15 mouse cellular contexts compared by ENCODE assay signal in the genomic region with DNA sequence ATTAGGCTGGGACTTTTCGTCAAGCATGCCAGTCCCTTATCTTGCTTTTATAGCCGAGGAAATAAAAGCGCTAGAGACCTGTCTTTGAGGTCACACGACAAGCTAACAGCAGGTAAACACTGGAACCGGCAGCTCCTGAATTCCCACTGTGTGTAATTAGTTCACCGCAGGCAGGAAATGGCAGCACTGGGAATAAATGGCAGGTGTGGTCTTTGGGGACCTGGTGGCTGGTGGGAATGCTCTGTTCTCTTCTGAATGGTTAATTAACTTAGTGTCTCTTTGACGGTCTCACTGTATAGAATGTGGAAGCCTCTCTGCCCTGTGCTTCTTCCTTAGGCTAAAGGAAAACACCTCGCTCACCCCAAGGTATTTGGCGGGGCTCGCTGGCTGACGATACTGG. TPM values are rescaled to one million over a fixed set of nuclear protein-coding genes. Genes with fewer than 3 reads are reported as not detected.
A peak's percentile ranks its signal among the peaks of the same experiment; 100 is the strongest.
DNase-seq lines count a peak whose midpoint lies in the region; ATAC-seq and TF ChIP-seq lines count a peak whose summit lies in the region.
"Had no signal": no experiment of that assay in that cellular context is flagged by ENCODE, and none has a peak within 500 bp of the region (broad histone marks: within the 10 kb centered on the region; RNA-seq: fewer than 3 reads in every experiment).

No protein-coding gene starts in this region.

- no peaks in the 10 kb centered on the region for H3K9me3 ChIP-seq in heart, embryonic 13.5 days
- H3K9me3 ChIP-seq in lung, postnatal 0 days (ENCODE audit: low read length): no peaks in the 10 kb centered on the region
- H3K9me3 ChIP-seq in intestine, postnatal 0 days (ENCODE audit: control insufficient read depth): no peaks in the 10 kb centered on the region
- H3K9me3 ChIP-seq in stomach, embryonic 15.5 days: no peaks in the 10 kb centered on the region
- H3K9me3 ChIP-seq: forebrain, embryonic 15.5 days; hindbrain, embryonic 12.5 days; midbrain, embryonic 13.5 days had no signal

- 0 out of 2 replicates have a peak overlapping the region, but pooled peaks have one; percentile 5 for H3K4me2 ChIP-seq in heart, embryonic 13.5 days
- H3K4me2 ChIP-seq in lung, postnatal 0 days (replicated peaks; ENCODE audit: low read depth, low read length): peak overlapping the region; percentile 20
- peak overlapping the region; percentile 46 for H3K4me2 ChIP-seq in intestine, postnatal 0 days (replicated peaks; ENCODE audit: low read depth)
- H3K4me2 ChIP-seq in stomach, embryonic 15.5 days: peak overlapping the region; percentile 42
- H3K4me2 ChIP-seq: forebrain, embryonic 15.5 days; hindbrain, embryonic 12.5 days; liver, embryonic 11.5 days; midbrain, embryonic 13.5 days had no signal

- no peak for DNase-seq in heart, postnatal 10 days
- peak; percentile 66 for DNase-seq in lung, postnatal 0 days (ENCODE audit: low spot score)
- DNase-seq in lung, postnatal 10 days: no peak
- DNase-seq in Muller cell, postnatal 12 days (ENCODE audit: inconsistent ontology term): no peak
- DNase-seq in layer of hippocampus, postnatal 25 days (ENCODE audit: extremely low spot score in 1 of 2, low spot score in 1 of 2): no peak
- DNase-seq: gastrocnemius, postnatal 36 days; right cerebral cortex, postnatal 4 days; thymus, adult 2 months had no signal

- no peak for TF ChIP-seq EP300 in lung, postnatal 0 days (IDR thresholded peaks at IDR 0.05)

- TF ChIP-seq CTCF in lung, postnatal 0 days (IDR thresholded peaks at IDR 0.05): no peak
- TF ChIP-seq CTCF in intestine, postnatal 0 days (IDR thresholded peaks at IDR 0.05; ENCODE audit: low read depth): no peak

- intact Hi-C loops in heart, postnatal 10 days (cut with DNase I): no loop called here

- H3K27me3 ChIP-seq in heart, embryonic 13.5 days (replicated peaks): no peaks in the 10 kb centered on the region; the same call in 1 of the 2 replicates
- H3K27me3 ChIP-seq in lung, postnatal 0 days (replicated peaks; ENCODE audit: insufficient read depth, low read length): no peaks in the 10 kb centered on the region
- no peaks in the 10 kb centered on the region for H3K27me3 ChIP-seq in intestine, postnatal 0 days (replicated peaks; ENCODE audit: control insufficient read depth, insufficient read depth, low read length)
- no peaks in the 10 kb centered on the region for H3K27me3 ChIP-seq in stomach, embryonic 15.5 days (replicated peaks)
- H3K27me3 ChIP-seq: forebrain, embryonic 15.5 days had no signal

- no peaks in the 10 kb centered on the region for H3K36me3 ChIP-seq in heart, embryonic 13.5 days
- H3K36me3 ChIP-seq in lung, postnatal 0 days (ENCODE audit: insufficient read depth, low read length): no peaks in the 10 kb centered on the region
- no peaks in the 10 kb centered on the region for H3K36me3 ChIP-seq in intestine, postnatal 0 days (ENCODE audit: control insufficient read depth, insufficient read depth)
- H3K36me3 ChIP-seq in stomach, embryonic 15.5 days: no peaks in the 10 kb centered on the region
- H3K36me3 ChIP-seq: forebrain, embryonic 15.5 days; hindbrain, embryonic 12.5 days; midbrain, embryonic 13.5 days had no signal

- H3K9ac ChIP-seq in heart, embryonic 13.5 days: no peak overlapping the region
- H3K9ac ChIP-seq in lung, postnatal 0 days (replicated peaks; ENCODE audit: low read depth): no peak overlapping the region
- H3K9ac ChIP-seq in intestine, postnatal 0 days (ENCODE audit: low read depth, low read length): no peak overlapping the region
- H3K9ac ChIP-seq in stomach, embryonic 15.5 days: no peak overlapping the region
- H3K9ac ChIP-seq: forebrain, embryonic 15.5 days; hindbrain, embryonic 12.5 days; midbrain, embryonic 13.5 days had no signal

- H3K27ac ChIP-seq in heart, embryonic 13.5 days (replicated peaks): no peak overlapping the region
- H3K27ac ChIP-seq in lung, postnatal 0 days (ENCODE audit: low read length): peak overlapping the region; percentile 74
- H3K27ac ChIP-seq in intestine, postnatal 0 days (ENCODE audit: low read depth, low read length): peak overlapping the region; percentile 11; the same call in 1 of the 2 replicates
- peak overlapping the region; percentile 86 for H3K27ac ChIP-seq in stomach, embryonic 15.5 days
- H3K27ac ChIP-seq: forebrain, embryonic 15.5 days; hindbrain, embryonic 12.5 days; midbrain, embryonic 13.5 days had no signal

- no peak for ATAC-seq in heart, embryonic 13.5 days (ENCODE audit: extremely low read depth, insufficient number of reproducible peaks, low FRiP score, low TSS enrichment)
- ATAC-seq in lung, postnatal 0 days: peak; percentile 37
- ATAC-seq in intestine, postnatal 0 days: peak; percentile 43
- ATAC-seq in stomach, embryonic 15.5 days (ENCODE audit: insufficient read depth, low FRiP score, low read depth): peak; percentile 44; the same call in 1 of the 2 replicates
- ATAC-seq: forebrain, embryonic 15.5 days; midbrain, embryonic 13.5 days had no signal

- WGBS in heart, embryonic 13.5 days: 30% methylated on average over 11 of the region's 11 CpGs
- WGBS in lung, postnatal 0 days: 19% methylated on average over 11 of the region's 11 CpGs
- 22% methylated on average over 11 of the region's 11 CpGs for WGBS in intestine, postnatal 0 days
- WGBS in stomach, embryonic 15.5 days: 26% methylated on average over 11 of the region's 11 CpGs

- peaks cover 22% of the 10 kb centered on the region for H3K4me1 ChIP-seq in heart, embryonic 13.5 days
- 0 out of 2 replicates have a peak, but pooled peaks cover 4% of the 10 kb centered on the region for H3K4me1 ChIP-seq in lung, postnatal 0 days (ENCODE audit: insufficient read depth, low read depth, low read length)
- peaks cover 4% of the 10 kb centered on the region; the same call in 1 of the 2 replicates for H3K4me1 ChIP-seq in intestine, postnatal 0 days (replicated peaks; ENCODE audit: control insufficient read depth, insufficient read depth, low read length)
- peaks cover 7% of the 10 kb centered on the region; the same call in 1 of the 2 replicates for H3K4me1 ChIP-seq in stomach, embryonic 15.5 days

- no peak overlapping the region for H3K4me3 ChIP-seq in heart, embryonic 13.5 days
- H3K4me3 ChIP-seq in lung, postnatal 0 days (ENCODE audit: low read depth, low read length): no peak overlapping the region
- H3K4me3 ChIP-seq in intestine, postnatal 0 days (ENCODE audit: low read depth, low read length): no peak overlapping the region
- no peak overlapping the region for H3K4me3 ChIP-seq in stomach, embryonic 15.5 days (replicated peaks)
- H3K4me3 ChIP-seq: forebrain, embryonic 15.5 days; hindbrain, embryonic 12.5 days; midbrain, embryonic 13.5 days had no signal

RNA-seq across cellular contexts. Expression of a gene that starts 23.9 kb away (rescaled TPM):
- polyA plus RNA-seq in heart, embryonic 13.5 days (2015; fragmentation: Nextera tagmentation; extraction: Ambion mirVana): 2.5 and 3.1 TPM in 2 replicates
- total RNA-seq in heart, postnatal 10 days (2021): under 1 TPM in 1 of 2 experiments, not detected in 1; 0.29 TPM
- 3.9 and 5.0 TPM in 2 replicates for polyA plus RNA-seq in lung, postnatal 0 days (2015; fragmentation: Nextera tagmentation; extraction: Ambion mirVana)
- 0.68 and 0.73 TPM in 2 replicates for polyA plus RNA-seq in intestine, postnatal 0 days (2015; fragmentation: Nextera tagmentation; extraction: Ambion mirVana)
- 18.0 and 18.1 TPM in 2 replicates for polyA plus RNA-seq in stomach, embryonic 15.5 days (2015; fragmentation: Nextera tagmentation; extraction: Ambion mirVana)
- 1 to 10 TPM; 4.2 to 4.3 TPM for total RNA-seq in layer of hippocampus, postnatal 25 days (2021)
- total RNA-seq: gastrocnemius, postnatal 36 days had no signal
